Mouse (Mus musculus) myocyte (in vitro differentiated cells): Measurements from ENCODE around the gene Insr. TPM values are rescaled to one million over a fixed set of nuclear protein-coding genes. Genes with fewer than 3 reads are reported as not detected.

Source experiments
- H3K27me3 ChIP-seq: one replicate; pipeline ENCODE4 v1.6.1; 2011; ENCODE audit not compliant: control insufficient read depth, insufficient read depth, insufficient read length
- H3K36me3 ChIP-seq: one replicate; pipeline ENCODE4 v1.6.1; 2011; ENCODE audit not compliant: control insufficient read depth, insufficient read depth
- H3K4me2 ChIP-seq: one replicate; pipeline ENCODE4 v1.6.1; 2011; ENCODE audit warnings: low read depth, control low read depth
- H3K4me3 ChIP-seq: one replicate; pipeline ENCODE4 v1.5.1; 2011; ENCODE audit warnings: mild to moderate bottlenecking, control low read depth, moderate library complexity
- H3K79me2 ChIP-seq: one replicate; pipeline ENCODE4 v1.6.1; 2011; ENCODE audit not compliant: control insufficient read depth, insufficient read depth
- H3ac ChIP-seq: one replicate; pipeline ENCODE4 v1.6.1; 2011; ENCODE audit not compliant: control insufficient read depth, insufficient read length
- CEBPB ChIP-seq: IDR thresholded peaks from 2 replicates; pipeline ENCODE4 v1.6.1; 2011; ENCODE audit warnings: mild to moderate bottlenecking, moderate library complexity; ENCODE audit not compliant: poor library complexity, insufficient read depth, severe bottlenecking
- E2F4 ChIP-seq: IDR thresholded peaks from one replicate; pipeline ENCODE4 v1.6.1; 2011; ENCODE audit warnings: mild to moderate bottlenecking, control low read depth, moderate library complexity; ENCODE audit not compliant: insufficient read depth
- MAX ChIP-seq: IDR thresholded peaks from one replicate; pipeline ENCODE4 v1.6.1; 2011; ENCODE audit warnings: low read depth, mild to moderate bottlenecking, control low read depth
- MYOD1 ChIP-seq, 3 experiments: IDR thresholded peaks; one replicate each; pipeline ENCODE4 v1.6.1; 2011; ENCODE audit warnings: control low read depth in 2 of 3, low read depth in 2 of 3, mild to moderate bottlenecking in 2 of 3, moderate library complexity in 1 of 3; ENCODE audit not compliant: insufficient read length in 2 of 3, control insufficient read depth in 1 of 3
- MYOG ChIP-seq, 3 experiments: IDR thresholded peaks; one replicate each; pipeline ENCODE4 v1.6.1; 2011; ENCODE audit warnings: control low read depth in 2 of 3, low read depth in 2 of 3, mild to moderate bottlenecking in 2 of 3; ENCODE audit not compliant: insufficient read length in 2 of 3, control insufficient read depth in 1 of 3, insufficient read depth in 1 of 3
- POLR2A ChIP-seq: IDR thresholded peaks from one replicate; pipeline ENCODE4 v1.6.1; 2011; ENCODE audit warnings: low read depth, mild to moderate bottlenecking, control low read depth, moderate library complexity; ENCODE audit not compliant: insufficient read length
- POLR2AphosphoS2 ChIP-seq: IDR thresholded peaks from one replicate; pipeline ENCODE4 v1.6.1; 2011; ENCODE audit warnings: low read depth, control low read depth; ENCODE audit not compliant: insufficient read length
- REST ChIP-seq: IDR thresholded peaks from one replicate; pipeline ENCODE4 v1.6.1; 2011; ENCODE audit warnings: mild to moderate bottlenecking, control low read depth, moderate library complexity; ENCODE audit not compliant: insufficient read depth, insufficient read length
- SRF ChIP-seq: IDR thresholded peaks from one replicate; pipeline ENCODE4 v1.6.1; 2011; ENCODE audit warnings: low read depth; ENCODE audit not compliant: control insufficient read depth, insufficient read length
- TCF12 ChIP-seq: IDR thresholded peaks from one replicate; pipeline ENCODE4 v1.6.1; 2011; ENCODE audit warnings: mild to moderate bottlenecking, control low read depth; ENCODE audit not compliant: poor library complexity, insufficient read depth, severe bottlenecking
- TCF3 ChIP-seq: IDR thresholded peaks from one replicate; pipeline ENCODE4 v1.6.1; 2011; ENCODE audit warnings: low read depth, control low read depth; ENCODE audit not compliant: insufficient read length
- USF1 ChIP-seq: IDR thresholded peaks from one replicate; pipeline ENCODE4 v1.6.1; 2011; ENCODE audit warnings: low read depth, mild to moderate bottlenecking, control low read depth, moderate library complexity
- polyA plus RNA-seq: library from polyadenylated mRNA; unstranded; fragments of >200 nt; fragmentation: generic; extraction: Trizol; gene quantifications from one replicate; pipeline ENCODE4 v1.2.1, GENCODE M21; 2012; ENCODE audit warnings: missing spikeins

The Insr gene
- polyA plus RNA-seq, 1 experiment: 4.6 TPM

- H3K79me2 ChIP-seq: no peaks in the 10 kb centered on the region
- no peak overlapping the region for H3K4me2 ChIP-seq
- no peaks in the 10 kb centered on the region for H3K36me3 ChIP-seq
- H3K4me3 ChIP-seq: no peak overlapping the region
- no peak overlapping the region for H3ac ChIP-seq
- TF ChIP-seq MYOD1 (IDR thresholded peaks at IDR 0.05; ENCODE audit: control insufficient read depth in 1 of 3, insufficient read length in 2 of 3, low read depth in 2 of 3) (no peak), POLR2AphosphoS2 (no peak), SRF (no peak), MYOG (IDR thresholded peaks at IDR 0.05; ENCODE audit: control insufficient read depth in 1 of 3, insufficient read depth in 1 of 3, insufficient read length in 2 of 3, low read depth in 2 of 3) (no peak), REST (no peak), MAX (no peak), TCF12 (no peak)
- H3K27me3 ChIP-seq: no peaks in the 10 kb centered on the region
Observed at GRCm38 (mm10) chr8:3243229-3243628, 36.2 kb downstream of the Insr start.

GRCm38 (mm10) chr8:3240725-3241124, 38.7 kb downstream of the Insr start:
- no peak overlapping the region for H3ac ChIP-seq
- H3K4me3 ChIP-seq: no peak overlapping the region
- no peaks in the 10 kb centered on the region for H3K79me2 ChIP-seq
- H3K27me3 ChIP-seq: no peaks in the 10 kb centered on the region
- TF ChIP-seq POLR2A (no peak), TCF12 (no peak), POLR2AphosphoS2 (no peak), E2F4 (no peak), USF1 (no peak), REST (no peak), MYOG (IDR thresholded peaks at IDR 0.05; ENCODE audit: control insufficient read depth in 1 of 3, insufficient read depth in 1 of 3, insufficient read length in 2 of 3, low read depth in 2 of 3) (no peak), CEBPB (no peak), SRF (no peak), MAX (no peak), TCF3 (no peak), MYOD1 (IDR thresholded peaks at IDR 0.05; ENCODE audit: control insufficient read depth in 1 of 3, insufficient read length in 2 of 3, low read depth in 2 of 3) (no peak)
- H3K36me3 ChIP-seq: no peaks in the 10 kb centered on the region
- H3K4me2 ChIP-seq: no peak overlapping the region

DNA sequence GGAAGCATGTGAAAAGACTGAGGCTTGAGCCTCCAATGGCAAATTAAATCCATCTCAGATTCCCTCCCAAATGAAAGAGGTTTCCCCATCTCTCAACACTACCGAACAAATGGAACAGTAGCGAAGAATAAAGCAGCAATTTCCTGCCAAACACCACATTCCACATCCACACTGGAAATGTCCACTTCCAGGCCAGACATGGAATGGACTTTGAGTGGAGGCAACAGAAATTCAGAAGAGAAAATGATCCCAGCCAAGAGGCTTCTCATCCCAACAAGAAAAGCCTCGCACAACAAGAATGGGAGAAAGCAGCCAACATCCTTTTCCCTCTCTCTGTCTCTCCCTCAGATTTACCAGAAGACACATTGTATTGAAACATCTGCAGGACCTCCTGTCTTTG, 39.8 kb downstream of the Insr start:
- Histone ChIP-seq H3K79me2 (no peaks in the 10 kb centered on the region), H3K4me3 (no peak overlapping the region), H3K4me2 (no peak overlapping the region), H3K27me3 (no peaks in the 10 kb centered on the region), H3ac (no peak overlapping the region), H3K36me3 (no peaks in the 10 kb centered on the region)
- TF ChIP-seq TCF3: no peak
- no peak for TF ChIP-seq MAX
- TF ChIP-seq TCF12: no peak
- no peak for TF ChIP-seq USF1
- no peak for TF ChIP-seq SRF
- TF ChIP-seq E2F4: no peak
- no peak for TF ChIP-seq POLR2AphosphoS2
- TF ChIP-seq CEBPB: no peak
- no peak for TF ChIP-seq MYOD1 (IDR thresholded peaks at IDR 0.05; ENCODE audit: control insufficient read depth in 1 of 3, insufficient read length in 2 of 3, low read depth in 2 of 3)
- TF ChIP-seq MYOG (IDR thresholded peaks at IDR 0.05; ENCODE audit: control insufficient read depth in 1 of 3, insufficient read depth in 1 of 3, insufficient read length in 2 of 3, low read depth in 2 of 3): no peak
- no peak for TF ChIP-seq REST
- no peak for TF ChIP-seq POLR2A

- Histone ChIP-seq H3K4me2 (no peak overlapping the region), H3K27me3 (no peaks in the 10 kb centered on the region), H3ac (no peak overlapping the region), H3K36me3 (no peaks in the 10 kb centered on the region), H3K4me3 (no peak overlapping the region), H3K79me2 (no peaks in the 10 kb centered on the region)
- TF ChIP-seq MAX (no peak), SRF (no peak), REST (no peak), CEBPB (no peak), MYOD1 (IDR thresholded peaks at IDR 0.05; ENCODE audit: control insufficient read depth in 1 of 3, insufficient read length in 2 of 3, low read depth in 2 of 3) (no peak), POLR2A (no peak), MYOG (IDR thresholded peaks at IDR 0.05; ENCODE audit: control insufficient read depth in 1 of 3, insufficient read depth in 1 of 3, insufficient read length in 2 of 3, low read depth in 2 of 3) (no peak)
Observed at GRCm38 (mm10) chr8:3238792-3239191, 40.6 kb downstream of the Insr start.

GRCm38 (mm10) chr8:3237319-3237718, 42.1 kb downstream of the Insr start:
- Histone ChIP-seq H3K27me3 (no peaks in the 10 kb centered on the region), H3K4me3 (no peak overlapping the region), H3K4me2 (peak overlapping the region; percentile 16), H3K79me2 (no peaks in the 10 kb centered on the region), H3K36me3 (no peaks in the 10 kb centered on the region), H3ac (no peak overlapping the region)
- no peak for TF ChIP-seq SRF
- peak in 1 of 3 experiments; percentile 12 for TF ChIP-seq MYOD1 (IDR thresholded peaks at IDR 0.05; ENCODE audit: control insufficient read depth in 1 of 3, insufficient read length in 2 of 3, low read depth in 2 of 3)
- TF ChIP-seq MYOG (IDR thresholded peaks at IDR 0.05; ENCODE audit: control insufficient read depth in 1 of 3, insufficient read depth in 1 of 3, insufficient read length in 2 of 3, low read depth in 2 of 3): peak in 2 of 3 experiments; percentile 18 to 72
